Mouse (Mus musculus) R1 (cell line): Measurements from ENCODE around the gene Rab8b.
"Not testable (repeated sequence)": the region's sequence is repeated elsewhere in the genome, so short reads cannot be mapped to it uniquely, and the experiment has no call there.

Experiments used
- DNase-seq: peaks from one replicate; pipeline ENCODE4 v3.0.0-alpha.2; 2018; ENCODE audit warnings: low read depth, low spot score

Gene Rab8b

GRCm38 (mm10) chr9:66917216-66917891 lies 2.1 kb downstream of the Rab8b start:
- DNase-seq, result no peak

GRCm38 (mm10) chr9:66915869-66916785 lies 3.4 kb downstream of the Rab8b start:
- DNase-seq, result no peak

- no peak for DNase-seq
Observed at GRCm38 (mm10) chr9:66915401-66915800, 4.1 kb downstream of the Rab8b start.

- DNase-seq, result no peak
Observed at GRCm38 (mm10) chr9:66914540-66914939, 4.9 kb downstream of the Rab8b start.

- DNase-seq, result not testable (repeated sequence)
Observed at GRCm38 (mm10) chr9:66913254-66913934, 6.1 kb downstream of the Rab8b start.

GRCm38 (mm10) chr9:66912304-66912703 lies 7.2 kb downstream of the Rab8b start:
- no peak for DNase-seq

- no peak for DNase-seq
Observed at GRCm38 (mm10) chr9:66910677-66911076, 8.8 kb downstream of the Rab8b start.

- no peak for DNase-seq
Observed at GRCm38 (mm10) chr9:66909922-66910321, 9.6 kb downstream of the Rab8b start.

- DNase-seq, result no peak
Observed at GRCm38 (mm10) chr9:66907746-66908397, 11.6 kb downstream of the Rab8b start.

- DNase-seq, result no peak
Observed at GRCm38 (mm10) chr9:66907126-66907525, 12.4 kb downstream of the Rab8b start.

GRCm38 (mm10) chr9:66905990-66906389 lies 13.5 kb downstream of the Rab8b start:
- no peak for DNase-seq

- no peak for DNase-seq
Observed at GRCm38 (mm10) chr9:66899526-66899925, 20.0 kb downstream of the Rab8b start.

- no peak for DNase-seq
Observed at GRCm38 (mm10) chr9:66899072-66899471, 20.4 kb downstream of the Rab8b start.

- no peak for DNase-seq
Observed at GRCm38 (mm10) chr9:66897851-66898250, 21.6 kb downstream of the Rab8b start.

GRCm38 (mm10) chr9:66896951-66897350 lies 22.5 kb downstream of the Rab8b start:
- no peak for DNase-seq

GRCm38 (mm10) chr9:66895995-66896394 lies 23.5 kb downstream of the Rab8b start:
- DNase-seq, result no peak

GRCm38 (mm10) chr9:66895035-66895779 lies 24.3 kb downstream of the Rab8b start:
- no peak for DNase-seq

- no peak for DNase-seq
Observed at GRCm38 (mm10) chr9:66894421-66894820, 25.1 kb downstream of the Rab8b start.

- not testable (repeated sequence) for DNase-seq
Observed at GRCm38 (mm10) chr9:66892456-66892855, 27.0 kb downstream of the Rab8b start.

GRCm38 (mm10) chr9:66887960-66888610 lies 31.4 kb downstream of the Rab8b start:
- DNase-seq, result no peak
